Mouse (Mus musculus) myocyte (in vitro differentiated cells): ENCODE results near the gene Mcl1. TPM values are rescaled to one million over a fixed set of nuclear protein-coding genes. Genes with fewer than 3 reads are reported as not detected.
"Not testable (repeated sequence)": the region's sequence is repeated elsewhere in the genome, so short reads cannot be mapped to it uniquely, and the experiment has no call there.

ENCODE experiments used
- H3K27me3 ChIP-seq: one replicate; pipeline ENCODE4 v1.6.1; 2011; ENCODE audit not compliant: control insufficient read depth, insufficient read depth, insufficient read length
- H3K36me3 ChIP-seq: one replicate; pipeline ENCODE4 v1.6.1; 2011; ENCODE audit not compliant: control insufficient read depth, insufficient read depth
- H3K4me2 ChIP-seq: one replicate; pipeline ENCODE4 v1.6.1; 2011; ENCODE audit warnings: low read depth, control low read depth
- H3K4me3 ChIP-seq: one replicate; pipeline ENCODE4 v1.5.1; 2011; ENCODE audit warnings: mild to moderate bottlenecking, control low read depth, moderate library complexity
- H3K79me2 ChIP-seq: one replicate; pipeline ENCODE4 v1.6.1; 2011; ENCODE audit not compliant: control insufficient read depth, insufficient read depth
- H3ac ChIP-seq: one replicate; pipeline ENCODE4 v1.6.1; 2011; ENCODE audit not compliant: control insufficient read depth, insufficient read length
- CEBPB ChIP-seq: IDR thresholded peaks from 2 replicates; pipeline ENCODE4 v1.6.1; 2011; ENCODE audit warnings: mild to moderate bottlenecking, moderate library complexity; ENCODE audit not compliant: poor library complexity, insufficient read depth, severe bottlenecking
- E2F4 ChIP-seq: IDR thresholded peaks from one replicate; pipeline ENCODE4 v1.6.1; 2011; ENCODE audit warnings: mild to moderate bottlenecking, control low read depth, moderate library complexity; ENCODE audit not compliant: insufficient read depth
- MAX ChIP-seq: IDR thresholded peaks from one replicate; pipeline ENCODE4 v1.6.1; 2011; ENCODE audit warnings: low read depth, mild to moderate bottlenecking, control low read depth
- MYOD1 ChIP-seq, 3 experiments: IDR thresholded peaks; one replicate each; pipeline ENCODE4 v1.6.1; 2011; ENCODE audit warnings: control low read depth in 2 of 3, low read depth in 2 of 3, mild to moderate bottlenecking in 2 of 3, moderate library complexity in 1 of 3; ENCODE audit not compliant: insufficient read length in 2 of 3, control insufficient read depth in 1 of 3
- MYOG ChIP-seq, 3 experiments: IDR thresholded peaks; one replicate each; pipeline ENCODE4 v1.6.1; 2011; ENCODE audit warnings: control low read depth in 2 of 3, low read depth in 2 of 3, mild to moderate bottlenecking in 2 of 3; ENCODE audit not compliant: insufficient read length in 2 of 3, control insufficient read depth in 1 of 3, insufficient read depth in 1 of 3
- POLR2A ChIP-seq: IDR thresholded peaks from one replicate; pipeline ENCODE4 v1.6.1; 2011; ENCODE audit warnings: low read depth, mild to moderate bottlenecking, control low read depth, moderate library complexity; ENCODE audit not compliant: insufficient read length
- POLR2AphosphoS2 ChIP-seq: IDR thresholded peaks from one replicate; pipeline ENCODE4 v1.6.1; 2011; ENCODE audit warnings: low read depth, control low read depth; ENCODE audit not compliant: insufficient read length
- REST ChIP-seq: IDR thresholded peaks from one replicate; pipeline ENCODE4 v1.6.1; 2011; ENCODE audit warnings: mild to moderate bottlenecking, control low read depth, moderate library complexity; ENCODE audit not compliant: insufficient read depth, insufficient read length
- SRF ChIP-seq: IDR thresholded peaks from one replicate; pipeline ENCODE4 v1.6.1; 2011; ENCODE audit warnings: low read depth; ENCODE audit not compliant: control insufficient read depth, insufficient read length
- TCF12 ChIP-seq: IDR thresholded peaks from one replicate; pipeline ENCODE4 v1.6.1; 2011; ENCODE audit warnings: mild to moderate bottlenecking, control low read depth; ENCODE audit not compliant: poor library complexity, insufficient read depth, severe bottlenecking
- TCF3 ChIP-seq: IDR thresholded peaks from one replicate; pipeline ENCODE4 v1.6.1; 2011; ENCODE audit warnings: low read depth, control low read depth; ENCODE audit not compliant: insufficient read length
- USF1 ChIP-seq: IDR thresholded peaks from one replicate; pipeline ENCODE4 v1.6.1; 2011; ENCODE audit warnings: low read depth, mild to moderate bottlenecking, control low read depth, moderate library complexity
- polyA plus RNA-seq: library from polyadenylated mRNA; unstranded; fragments of >200 nt; fragmentation: generic; extraction: Trizol; gene quantifications from one replicate; pipeline ENCODE4 v1.2.1, GENCODE M21; 2012; ENCODE audit warnings: missing spikeins

The Mcl1 gene
- polyA plus RNA-seq, 1 experiment = 51.6 TPM

- no peaks in the 10 kb centered on the region for H3K27me3 ChIP-seq
- peaks cover 84% of the 10 kb centered on the region for H3K79me2 ChIP-seq
- peak overlapping the region; percentile 71 for H3K4me2 ChIP-seq
- H3ac ChIP-seq = no peak overlapping the region
- peaks cover 6% of the 10 kb centered on the region for H3K36me3 ChIP-seq
- TF ChIP-seq SRF = no peak
- peak in 2 of 3 experiments; percentile 32 to 62 for TF ChIP-seq MYOG (IDR thresholded peaks at IDR 0.05; ENCODE audit: control insufficient read depth in 1 of 3, insufficient read depth in 1 of 3, insufficient read length in 2 of 3, low read depth in 2 of 3)
- no peak for TF ChIP-seq E2F4
- no peak for TF ChIP-seq TCF3
- peak; percentile 46 for TF ChIP-seq POLR2AphosphoS2
- peak; percentile 7 for TF ChIP-seq TCF12
- TF ChIP-seq USF1 = no peak
- TF ChIP-seq POLR2A = no peak
- TF ChIP-seq MYOD1 (IDR thresholded peaks at IDR 0.05; ENCODE audit: control insufficient read depth in 1 of 3, insufficient read length in 2 of 3, low read depth in 2 of 3) = peak in 2 of 3 experiments; percentile 56
- TF ChIP-seq REST = no peak
- no peak for TF ChIP-seq CEBPB
- TF ChIP-seq MAX = no peak
- H3K4me3 ChIP-seq = no peak overlapping the region
These were observed 10.2 kb downstream of the Mcl1 start for GRCm38 (mm10) chr3:95668589-95669308.

GRCm38 (mm10) chr3:95669309-95669665 lies 10.7 kb downstream of the Mcl1 start:
- H3ac ChIP-seq = no peak overlapping the region
- TF ChIP-seq TCF3 (no peak), SRF (no peak), MYOD1 (IDR thresholded peaks at IDR 0.05; ENCODE audit: control insufficient read depth in 1 of 3, insufficient read length in 2 of 3, low read depth in 2 of 3) (no peak), POLR2A (no peak), TCF12 (no peak), MAX (no peak), POLR2AphosphoS2 (no peak), USF1 (no peak), REST (no peak), MYOG (IDR thresholded peaks at IDR 0.05; ENCODE audit: control insufficient read depth in 1 of 3, insufficient read depth in 1 of 3, insufficient read length in 2 of 3, low read depth in 2 of 3) (no peak), CEBPB (no peak), E2F4 (no peak)
- no peaks in the 10 kb centered on the region for H3K27me3 ChIP-seq
- H3K79me2 ChIP-seq = peaks cover 79% of the 10 kb centered on the region
- peaks cover 6% of the 10 kb centered on the region for H3K36me3 ChIP-seq
- no peak overlapping the region for H3K4me3 ChIP-seq
- no peak overlapping the region for H3K4me2 ChIP-seq

- not testable (repeated sequence) for H3K4me3 ChIP-seq, H3K4me2 ChIP-seq, H3K27me3 ChIP-seq, H3ac ChIP-seq, H3K36me3 ChIP-seq
- peaks cover 68% of the 10 kb centered on the region for H3K79me2 ChIP-seq
These were observed 11.8 kb downstream of the Mcl1 start for GRCm38 (mm10) chr3:95670419-95670818.

GRCm38 (mm10) chr3:95671201-95671600 lies 12.6 kb downstream of the Mcl1 start:
- H3K4me2 ChIP-seq = no peak overlapping the region
- H3K27me3 ChIP-seq = no peaks in the 10 kb centered on the region
- H3K36me3 ChIP-seq = peaks cover 6% of the 10 kb centered on the region
- H3K4me3 ChIP-seq = no peak overlapping the region
- peaks cover 61% of the 10 kb centered on the region for H3K79me2 ChIP-seq
- H3ac ChIP-seq = no peak overlapping the region
- peak; percentile 31 for TF ChIP-seq POLR2AphosphoS2
- TF ChIP-seq MYOG (IDR thresholded peaks at IDR 0.05; ENCODE audit: control insufficient read depth in 1 of 3, insufficient read depth in 1 of 3, insufficient read length in 2 of 3, low read depth in 2 of 3) = no peak

GRCm38 (mm10) chr3:95672461-95672860 lies 13.9 kb downstream of the Mcl1 start:
- no peak overlapping the region for H3K4me2 ChIP-seq
- H3ac ChIP-seq = no peak overlapping the region
- no peak for TF ChIP-seq TCF3
- no peak for TF ChIP-seq TCF12
- TF ChIP-seq POLR2AphosphoS2 = no peak
- peaks cover 56% of the 10 kb centered on the region for H3K79me2 ChIP-seq
- H3K4me3 ChIP-seq = no peak overlapping the region
- no peaks in the 10 kb centered on the region for H3K27me3 ChIP-seq
- H3K36me3 ChIP-seq = peaks cover 6% of the 10 kb centered on the region
